Mouse (Mus musculus) heart, embryonic 11.5 days (tissue): ENCODE results near the gene Slc44a4. TPM values are rescaled to one million over a fixed set of nuclear protein-coding genes. Genes with fewer than 3 reads are reported as not detected.
"Not testable (repeated sequence)": the region's sequence is repeated elsewhere in the genome, so short reads cannot be mapped to it uniquely, and the experiment has no call there.

ENCODE experiments used
- ATAC-seq: fragments of 200-750 bp; cut with Nextera tagmentation; replicated peaks from 2 replicates; pipeline ENCODE4 v1.8.0; 2017; ENCODE audit warnings: moderate library complexity; ENCODE audit not compliant: insufficient number of reproducible peaks, low FRiP score, low TSS enrichment
- H3K27ac ChIP-seq: fragments of 300-500 bp; sonication (generic); 2 replicates; pipeline ENCODE4 v1.5.1; 2014; ENCODE audit warnings: mild to moderate bottlenecking, low read depth, low read length
- H3K27me3 ChIP-seq: fragments of 300-500 bp; sonication (generic); 2 replicates; pipeline ENCODE4 v1.6.1; 2014; ENCODE audit warnings: mild to moderate bottlenecking, low read length, mixed read lengths; ENCODE audit not compliant: control insufficient read depth, insufficient read depth
- H3K36me3 ChIP-seq: fragments of 300-500 bp; sonication (generic); 2 replicates; pipeline ENCODE4 v1.6.1; 2014; ENCODE audit warnings: mild to moderate bottlenecking, low read length, moderate library complexity, mixed read lengths; ENCODE audit not compliant: control insufficient read depth, insufficient read depth
- H3K4me1 ChIP-seq: fragments of 300-500 bp; sonication (generic); 2 replicates; pipeline ENCODE4 v1.6.1; 2014; ENCODE audit warnings: low read length; ENCODE audit not compliant: control insufficient read depth, insufficient read depth
- H3K4me2 ChIP-seq: fragments of 300-500 bp; sonication (generic); 2 replicates; pipeline ENCODE4 v1.6.1; 2014; ENCODE audit warnings: mild to moderate bottlenecking, moderate library complexity
- H3K4me3 ChIP-seq: fragments of 300-500 bp; sonication (generic); 2 replicates; pipeline ENCODE4 v1.5.1; 2014; ENCODE audit warnings: low read depth, low read length
- H3K9ac ChIP-seq: fragments of 300-500 bp; sonication (generic); 2 replicates; pipeline ENCODE4 v1.6.1; 2014; ENCODE audit warnings: mild to moderate bottlenecking, low read depth, low read length, moderate library complexity
- H3K9me3 ChIP-seq: fragments of 300-500 bp; sonication (generic); replicated peaks from 2 replicates; pipeline ENCODE4 v1.6.1; 2016; ENCODE audit warnings: low read length; ENCODE audit not compliant: control insufficient read depth
- WGBS: fragments of 180-500 bp; shearing (Covaris S2); extraction: QIAGEN DNeasy Blood & Tissue Kit; methylation state at CpG from one replicate; pipeline ENCODE4 v1.1.7; 2014; ENCODE audit not compliant: insufficient replicate concordance; 5-methylcytosine and 5-hydroxymethylcytosine counted together
- polyA plus RNA-seq: library from polyadenylated mRNA; unstranded; fragments of >200 nt; fragmentation: Nextera tagmentation; extraction: Ambion mirVana; gene quantifications from 2 replicates; pipeline ENCODE4 v1.2.1, GENCODE M21; 2014

Slc44a4 gene
- polyA plus RNA-seq, 1 experiment from 2014 or later, result 0.13 TPM

GRCm38 (mm10) chr17:34951636-34952377 lies 37.5 kb downstream of the Slc44a4 start:
- Histone ChIP-seq H3K4me2 (peak overlapping the region; percentile 91), H3K4me1 (peaks cover 10% of the 10 kb centered on the region), H3K36me3 (peaks cover 19% of the 10 kb centered on the region), H3K9me3 (no peaks in the 10 kb centered on the region), H3K4me3 (peak overlapping the region; percentile 99), H3K27ac (peak overlapping the region; percentile 93), H3K27me3 (peaks cover 5% of the 10 kb centered on the region; the same call in 1 of the 2 replicates), H3K9ac (peak overlapping the region; percentile 99)
- peak; percentile 41 for ATAC-seq
- 1% methylated on average over 29 of the region's 29 CpGs for WGBS

DNA sequence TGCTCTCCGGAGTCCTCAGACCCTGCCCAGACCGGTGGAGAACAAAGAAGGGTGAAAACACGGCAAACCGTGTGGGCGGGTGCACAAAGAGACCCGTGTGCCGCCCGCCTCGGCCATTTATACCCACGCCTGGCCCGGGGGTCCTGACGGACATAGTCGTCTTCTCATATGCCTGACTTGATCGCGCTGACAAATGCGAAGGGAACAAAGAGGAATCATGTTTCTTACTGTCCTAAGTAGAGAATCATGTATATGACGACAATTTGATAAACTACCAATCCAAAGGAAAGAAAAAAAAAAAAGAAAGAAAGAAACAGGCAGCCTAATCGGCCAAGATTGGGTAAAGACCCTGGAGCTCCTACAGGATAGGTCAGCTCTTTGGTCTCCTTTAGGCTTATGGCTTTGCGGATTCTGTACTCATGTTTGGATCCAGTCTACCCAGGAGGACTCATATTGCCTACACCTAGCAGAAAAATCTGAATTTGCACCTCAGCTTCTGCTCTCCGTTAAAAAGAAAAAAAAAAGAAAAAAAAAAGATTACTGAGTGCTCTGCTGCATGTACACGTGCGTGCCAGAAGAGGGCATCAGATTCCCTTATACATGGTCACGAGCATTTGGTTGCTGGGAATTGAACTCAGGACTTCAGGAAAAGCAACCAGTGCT lies 38.2 kb downstream of the Slc44a4 start:
- Histone ChIP-seq H3K9ac (peak overlapping the region; percentile 99), H3K27me3 (peaks cover 7% of the 10 kb centered on the region; the same call in 1 of the 2 replicates), H3K36me3 (peaks cover 19% of the 10 kb centered on the region), H3K27ac (peak overlapping the region; percentile 93), H3K9me3 (no peaks in the 10 kb centered on the region), H3K4me1 (peaks cover 10% of the 10 kb centered on the region), H3K4me3 (peak overlapping the region; percentile 99), H3K4me2 (peak overlapping the region; percentile 91)
- peak; percentile 77 for ATAC-seq
- under 1% methylated on average over 23 of the region's 23 CpGs for WGBS

DNA sequence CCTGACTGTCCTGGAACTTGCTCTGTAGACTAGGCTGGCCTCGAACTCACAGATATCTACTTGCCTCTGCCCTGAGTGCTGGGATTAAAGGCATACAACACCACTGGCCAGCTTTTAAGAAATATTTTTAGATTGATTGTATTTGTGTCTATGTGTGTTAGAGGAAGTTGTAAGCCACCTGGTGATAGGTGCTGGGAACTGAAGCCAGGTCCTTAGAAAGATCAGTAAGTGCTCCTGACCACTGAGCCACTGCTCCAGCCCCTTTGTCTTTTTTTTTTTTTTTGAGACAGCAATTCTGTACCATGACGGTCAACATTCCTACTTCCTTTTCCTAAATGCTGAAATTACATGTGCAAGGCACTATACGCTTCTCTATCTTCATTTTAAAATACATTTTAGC lies 39.0 kb downstream of the Slc44a4 start:
- no peaks in the 10 kb centered on the region for H3K9me3 ChIP-seq
- H3K27me3 ChIP-seq, result peaks cover 7% of the 10 kb centered on the region; the same call in 1 of the 2 replicates
- H3K36me3 ChIP-seq, result peaks cover 19% of the 10 kb centered on the region
- no peak overlapping the region; the same call in 1 of the 2 replicates for H3K27ac ChIP-seq
- 81% methylated on average over 3 of the region's 3 CpGs for WGBS
- H3K4me3 ChIP-seq, result no peak overlapping the region
- no peak overlapping the region for H3K9ac ChIP-seq
- ATAC-seq, result no peak
- H3K4me1 ChIP-seq, result peaks cover 10% of the 10 kb centered on the region
- H3K4me2 ChIP-seq, result peak overlapping the region; percentile 91; the same call in 1 of the 2 replicates

GRCm38 (mm10) chr17:34953904-34954303 lies 39.6 kb downstream of the Slc44a4 start:
- Histone ChIP-seq H3K4me2 (no peak overlapping the region), H3K36me3 (peaks cover 19% of the 10 kb centered on the region), H3K27me3 (peaks cover 7% of the 10 kb centered on the region; the same call in 1 of the 2 replicates), H3K4me1 (peaks cover 10% of the 10 kb centered on the region), H3K27ac (no peak overlapping the region), H3K4me3 (no peak overlapping the region), H3K9me3 (no peaks in the 10 kb centered on the region), H3K9ac (no peak overlapping the region)
- WGBS, result 88% methylated on average over 4 of the region's 4 CpGs
- ATAC-seq, result no peak

GRCm38 (mm10) chr17:34954831-34955230 lies 40.6 kb downstream of the Slc44a4 start:
- WGBS, result 78% methylated on average over 4 of the region's 4 CpGs
- Histone ChIP-seq H3K9me3 (no peaks in the 10 kb centered on the region), H3K9ac (no peak overlapping the region), H3K4me3 (no peak overlapping the region), H3K27ac (no peak overlapping the region), H3K4me1 (peaks cover 12% of the 10 kb centered on the region), H3K4me2 (no peak overlapping the region), H3K27me3 (peaks cover 7% of the 10 kb centered on the region; the same call in 1 of the 2 replicates), H3K36me3 (peaks cover 15% of the 10 kb centered on the region)
- no peak for ATAC-seq

DNA sequence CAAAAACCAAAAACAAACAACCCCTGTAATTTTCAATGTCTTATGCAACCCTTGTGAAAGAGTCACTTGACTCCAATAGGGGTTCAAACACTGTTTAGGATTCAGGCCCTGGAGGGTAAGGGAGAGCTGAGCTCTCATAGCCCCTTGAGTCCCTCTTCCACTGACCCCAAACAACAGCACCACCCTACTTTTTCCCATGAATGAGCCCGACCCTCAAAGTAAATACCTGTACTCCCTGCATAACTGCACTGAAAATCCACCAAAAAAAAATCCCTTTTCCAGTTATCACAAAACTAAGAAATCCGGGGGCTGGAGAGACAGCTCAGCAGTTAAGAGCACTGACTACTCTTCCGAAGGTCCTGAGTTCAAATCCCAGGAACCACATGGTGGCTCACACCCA lies 41.6 kb downstream of the Slc44a4 start:
- 75% methylated on average over 3 of the region's 3 CpGs for WGBS
- no peak for ATAC-seq
- no peak overlapping the region for H3K4me2 ChIP-seq

GRCm38 (mm10) chr17:34956340-34956739 lies 42.1 kb downstream of the Slc44a4 start:
- Histone ChIP-seq H3K27me3 (peaks cover 7% of the 10 kb centered on the region; the same call in 1 of the 2 replicates), H3K4me3 (no peak overlapping the region), H3K4me2 (no peak overlapping the region), H3K9ac (no peak overlapping the region), H3K36me3 (0 out of 2 replicates have a peak, but pooled peaks cover under 1% of the 10 kb centered on the region), H3K4me1 (peaks cover 7% of the 10 kb centered on the region), H3K27ac (no peak overlapping the region), H3K9me3 (no peaks in the 10 kb centered on the region)
- no peak for ATAC-seq
- 33% methylated on average over 1 of the region's 1 CpGs for WGBS

More for the DNA sequence above, 41.6 kb downstream of the Slc44a4 start:
- peaks cover 7% of the 10 kb centered on the region; the same call in 1 of the 2 replicates for H3K27me3 ChIP-seq
- no peak overlapping the region for H3K27ac ChIP-seq
- H3K4me3 ChIP-seq, result no peak overlapping the region
- peaks cover 11% of the 10 kb centered on the region for H3K4me1 ChIP-seq
- H3K9ac ChIP-seq, result no peak overlapping the region
- H3K9me3 ChIP-seq, result no peaks in the 10 kb centered on the region
- peaks cover 5% of the 10 kb centered on the region for H3K36me3 ChIP-seq

GRCm38 (mm10) chr17:34957291-34957690 lies 43.0 kb downstream of the Slc44a4 start:
- H3K27me3 ChIP-seq, H3K27ac ChIP-seq, H3K36me3 ChIP-seq, H3K4me2 ChIP-seq, ATAC-seq, H3K9ac ChIP-seq, H3K4me1 ChIP-seq, H3K4me3 ChIP-seq, H3K9me3 ChIP-seq: not testable (repeated sequence)
- 16% methylated on average over 28 of the region's 40 CpGs for WGBS
